Mouse (Mus musculus): ENCODE measurements at regions not wholly inside any gene's neighbourhood (a gene's known extent, or its start where the extent isn't known, plus 50 kb on each side); places are given as distances from the start of the nearest gene placed in this dataset.

DNA sequence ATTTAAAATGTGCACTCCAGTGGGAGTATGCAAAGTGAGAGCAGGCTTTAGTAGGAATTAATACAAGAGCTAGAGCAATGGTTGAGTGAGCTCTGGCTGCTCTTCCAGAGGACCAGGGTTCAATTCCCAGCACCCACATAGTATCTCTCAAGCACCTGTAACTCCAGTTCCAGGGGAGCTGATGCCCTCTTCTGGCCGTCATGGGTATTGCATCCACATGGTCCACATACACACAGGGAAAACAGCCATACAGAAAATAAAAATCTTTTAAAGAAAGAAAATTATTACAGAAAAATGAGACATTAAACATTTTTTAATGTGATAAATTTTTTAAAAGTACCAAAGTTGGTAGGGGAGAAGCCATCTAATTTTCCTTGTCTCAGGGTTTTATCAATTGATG, 196.3 kb downstream of the Cdc5l start:
- no peak for DNase-seq

GRCm38 (mm10) chr17:45235401-45235800, 198.1 kb downstream of the Cdc5l start:
- DNase-seq: no peak

DNA sequence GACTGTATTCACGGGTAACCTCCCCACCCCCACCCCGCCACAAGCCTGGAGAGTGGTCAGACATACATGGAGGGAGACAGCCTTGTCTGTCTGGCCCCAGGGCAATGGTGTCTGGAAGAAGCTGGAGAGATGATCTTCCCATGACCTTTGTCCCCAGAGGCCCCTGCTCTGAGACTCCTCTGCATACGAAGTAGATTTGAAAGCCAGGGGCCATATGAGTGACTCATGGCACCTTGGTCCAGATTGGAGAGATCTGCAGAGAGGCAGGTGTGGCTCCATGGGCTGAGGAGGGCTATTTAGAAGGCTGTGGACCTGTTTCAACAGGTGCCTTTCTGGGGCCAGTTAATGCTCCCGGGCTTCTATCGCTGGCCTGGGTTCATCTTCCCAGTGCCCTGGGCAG, 200.7 kb downstream of the Cdc5l start:
- no peak for DNase-seq

DNA sequence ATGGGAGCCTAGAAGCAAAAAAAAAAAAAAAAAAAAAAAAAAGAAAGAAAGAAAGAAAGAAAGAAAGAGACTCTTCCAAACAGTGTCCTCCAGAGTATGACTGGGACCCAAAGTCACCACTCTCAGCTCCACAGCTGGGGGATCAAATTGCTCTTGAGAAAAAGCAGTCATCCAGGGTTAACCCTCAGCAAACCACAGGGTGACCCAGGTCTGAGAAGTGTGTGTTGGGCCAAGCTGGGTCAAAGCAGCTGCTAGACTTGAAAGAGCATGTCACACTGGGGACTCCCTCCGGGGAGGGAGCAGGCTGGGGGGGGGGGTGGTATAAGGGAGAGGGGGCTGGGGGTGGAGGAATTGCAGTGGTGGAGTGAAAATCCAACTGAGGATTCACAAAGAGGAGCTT, 206.3 kb downstream of the Cdc5l start:
- no peak for DNase-seq

GRCm38 (mm10) chr17:45226486-45226885, 207.1 kb downstream of the Cdc5l start:
- no peak for DNase-seq

- no peak for DNase-seq
Measured at GRCm38 (mm10) chr17:45221625-45222024, 211.9 kb downstream of the Cdc5l start.

DNA sequence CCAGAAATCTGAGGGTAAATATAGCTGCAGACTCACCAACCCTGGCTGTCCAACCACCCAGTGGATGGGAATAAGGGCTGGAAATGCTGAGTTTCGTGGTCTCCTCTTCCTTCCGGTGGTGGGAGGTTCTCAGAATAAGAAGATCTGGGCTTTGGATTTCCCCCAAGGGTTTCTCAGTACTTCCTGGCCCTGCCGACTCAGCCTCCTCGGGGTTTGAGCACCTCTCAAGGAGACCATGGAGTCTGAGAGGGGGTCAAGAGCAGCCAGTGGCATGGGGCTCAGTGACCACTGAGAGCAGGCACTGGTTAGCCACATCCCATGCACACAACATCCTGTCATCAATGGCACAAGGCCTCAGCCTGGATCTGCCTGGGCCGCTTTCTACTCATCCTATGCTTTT, 216.4 kb downstream of the Cdc5l start:
- DNase-seq: no peak

- DNase-seq: no peak
Measured at GRCm38 (mm10) chr17:45215067-45216049, 218.2 kb downstream of the Cdc5l start.

GRCm38 (mm10) chr17:45210984-45211383, 222.6 kb downstream of the Cdc5l start:
- DNase-seq: peak; percentile 6

DNA sequence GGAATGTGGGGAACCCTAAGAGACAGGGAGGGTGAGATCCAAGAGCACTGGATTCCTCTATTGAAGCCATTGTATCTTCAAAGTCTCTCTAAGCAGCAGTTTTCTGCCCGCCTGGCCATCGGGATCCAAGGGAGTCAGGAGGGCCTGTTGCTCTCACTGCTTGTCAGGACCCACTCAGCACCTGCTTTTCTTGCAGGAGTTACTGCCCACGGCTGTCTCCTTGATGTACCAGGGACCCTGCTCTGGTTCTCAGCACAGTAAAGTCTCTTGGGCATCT, 224.2 kb downstream of the Cdc5l start:
- no peak for DNase-seq

DNA sequence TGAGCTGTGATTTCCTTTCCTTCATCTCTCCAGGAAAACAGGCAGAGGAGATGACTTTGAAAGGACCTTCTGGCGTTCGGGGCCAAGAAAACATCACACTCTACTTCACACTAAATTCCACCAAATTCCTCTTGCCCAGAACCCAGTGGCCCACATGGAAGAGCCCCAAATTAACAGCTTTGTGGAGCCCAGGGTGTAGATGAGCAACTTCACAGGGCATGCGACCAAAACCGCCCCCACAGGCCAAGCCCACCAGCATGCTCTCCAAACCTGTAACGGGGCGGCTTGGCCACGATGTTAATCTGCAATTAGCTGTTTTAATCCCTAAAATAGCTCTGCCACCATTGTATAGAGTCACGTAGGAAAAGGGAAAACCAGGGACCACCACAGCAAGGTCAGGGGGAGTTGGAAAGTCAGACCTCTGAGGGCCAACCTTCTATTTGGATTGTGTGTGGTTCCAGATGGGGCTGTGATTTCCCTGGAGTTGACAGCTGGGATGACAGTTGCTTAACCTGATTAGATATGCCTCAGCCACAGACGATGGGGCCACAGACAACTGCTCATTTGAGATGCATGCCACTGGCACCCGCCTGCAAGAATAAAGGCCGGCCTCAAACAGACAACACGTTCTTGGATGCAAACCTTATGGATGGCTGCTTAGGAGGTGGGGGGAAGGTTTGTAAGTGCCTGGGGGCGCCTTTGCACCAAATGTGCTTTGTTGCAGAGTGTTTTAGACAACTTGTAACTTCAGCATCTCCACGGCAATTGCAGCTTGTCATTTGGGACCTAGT, 224.7 kb downstream of the Cdc5l start:
- no peak for DNase-seq

DNA sequence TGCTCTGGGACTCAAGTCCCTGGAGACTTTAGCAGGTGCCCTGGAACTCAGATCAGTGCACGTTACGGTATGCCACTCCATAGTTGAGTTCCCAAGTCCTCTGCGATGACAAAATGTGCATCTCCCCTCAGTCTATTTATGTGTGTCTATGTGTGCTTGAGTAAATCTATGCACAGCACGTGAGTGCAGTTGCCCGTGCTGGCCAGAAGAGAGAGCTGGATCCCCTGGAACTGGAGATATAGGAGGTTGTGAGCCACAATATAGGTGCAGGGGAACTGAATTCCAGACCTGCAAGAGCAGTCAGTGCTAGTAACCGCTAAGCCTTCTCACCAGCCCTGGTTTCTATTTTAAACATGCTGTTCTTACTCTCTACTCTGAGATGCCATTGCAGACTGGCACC, 237.8 kb downstream of the Cdc5l start:
- DNase-seq: no peak

DNA sequence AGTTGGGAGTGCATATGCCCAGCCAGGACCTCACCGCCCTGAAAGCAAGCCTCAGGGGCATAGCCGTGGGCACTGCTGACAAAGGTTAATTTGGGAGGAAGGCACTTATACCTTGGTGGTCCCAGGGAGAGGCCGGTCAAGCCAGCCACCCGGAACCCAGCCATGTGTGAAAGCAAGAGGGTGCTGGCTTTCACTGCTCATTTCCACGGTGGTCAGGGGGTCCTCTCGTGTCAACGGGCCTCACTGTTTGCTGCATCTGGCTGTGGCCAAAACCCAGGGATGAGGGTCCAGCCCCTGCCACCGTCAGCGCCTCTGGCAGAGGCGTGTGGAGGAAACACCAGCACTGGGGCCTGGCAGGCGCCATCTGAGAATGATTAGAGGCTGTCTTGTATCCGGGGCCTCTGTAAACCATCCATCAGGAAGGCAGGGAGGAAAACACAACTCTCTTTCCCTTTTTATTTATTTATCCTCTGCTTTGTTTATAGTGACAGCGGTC, 238.7 kb downstream of the Cdc5l start:
- no peak for DNase-seq

DNA sequence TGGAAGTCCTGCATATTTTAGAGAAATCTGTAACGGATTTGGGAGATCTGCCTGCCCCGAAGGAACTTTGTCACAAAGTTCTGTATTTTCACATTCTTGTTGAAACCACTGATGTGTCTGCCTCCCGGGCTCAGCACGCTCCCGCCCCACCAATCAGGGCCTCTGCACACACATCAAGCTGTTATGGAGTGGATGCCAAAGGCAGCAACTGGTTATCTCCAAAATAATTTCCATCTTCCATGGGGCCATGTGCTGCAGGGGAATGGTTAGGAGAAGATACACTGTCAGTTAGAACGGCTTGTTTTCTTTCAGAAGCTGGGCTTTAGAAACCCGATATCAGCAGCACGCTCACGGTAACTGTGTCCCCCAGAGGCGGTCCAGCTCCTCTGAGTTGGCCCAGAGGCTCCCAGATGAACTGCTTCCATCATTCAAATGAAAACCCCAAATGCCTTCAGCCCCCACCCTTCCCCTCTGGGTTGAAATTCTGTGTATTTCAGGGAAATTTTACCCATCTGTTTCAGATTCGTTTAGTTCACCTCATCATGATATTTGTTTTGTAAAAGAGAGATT, 240.0 kb downstream of the Cdc5l start:
- DNase-seq: no peak

DNA sequence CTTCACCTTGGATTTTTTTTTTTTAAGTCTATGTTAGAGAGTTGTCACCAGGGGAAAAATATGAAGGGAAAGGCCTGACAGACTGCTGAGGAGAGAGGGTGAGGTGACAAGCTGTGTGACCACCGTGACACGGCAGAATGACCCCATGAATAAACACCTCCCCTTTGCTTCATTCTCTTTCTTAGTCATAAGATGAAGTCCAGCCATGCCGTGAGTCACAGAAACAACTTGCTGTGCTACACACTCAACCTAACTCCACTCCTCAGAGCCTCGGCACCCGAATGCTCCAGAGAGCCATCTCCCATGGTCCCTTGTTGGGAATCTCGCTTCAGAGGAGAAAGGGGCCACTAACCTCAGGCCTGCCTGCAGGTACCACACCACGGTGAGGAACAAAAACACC, 246.1 kb downstream of the Cdc5l start:
- no peak for DNase-seq

DNA sequence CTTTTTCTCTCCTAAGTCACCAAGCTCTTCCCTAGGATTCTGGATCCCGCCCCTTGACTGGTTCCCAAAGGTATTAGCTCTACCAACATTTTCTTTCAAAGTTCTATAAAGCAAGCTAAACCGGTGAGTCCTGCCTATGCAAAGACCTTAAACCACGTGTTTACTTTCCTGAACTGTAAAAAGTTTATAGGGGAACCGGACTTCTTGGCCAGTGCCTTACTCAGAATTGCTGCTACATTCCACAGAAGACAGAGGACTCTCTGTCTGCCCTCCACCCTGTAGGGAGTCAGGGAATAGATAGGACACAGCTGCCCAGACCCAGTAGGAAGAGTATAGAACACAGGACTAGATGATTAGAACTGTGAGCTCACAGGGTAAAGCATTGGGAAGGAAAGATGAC, 257.2 kb downstream of the Cdc5l start:
- DNase-seq: no peak

DNA sequence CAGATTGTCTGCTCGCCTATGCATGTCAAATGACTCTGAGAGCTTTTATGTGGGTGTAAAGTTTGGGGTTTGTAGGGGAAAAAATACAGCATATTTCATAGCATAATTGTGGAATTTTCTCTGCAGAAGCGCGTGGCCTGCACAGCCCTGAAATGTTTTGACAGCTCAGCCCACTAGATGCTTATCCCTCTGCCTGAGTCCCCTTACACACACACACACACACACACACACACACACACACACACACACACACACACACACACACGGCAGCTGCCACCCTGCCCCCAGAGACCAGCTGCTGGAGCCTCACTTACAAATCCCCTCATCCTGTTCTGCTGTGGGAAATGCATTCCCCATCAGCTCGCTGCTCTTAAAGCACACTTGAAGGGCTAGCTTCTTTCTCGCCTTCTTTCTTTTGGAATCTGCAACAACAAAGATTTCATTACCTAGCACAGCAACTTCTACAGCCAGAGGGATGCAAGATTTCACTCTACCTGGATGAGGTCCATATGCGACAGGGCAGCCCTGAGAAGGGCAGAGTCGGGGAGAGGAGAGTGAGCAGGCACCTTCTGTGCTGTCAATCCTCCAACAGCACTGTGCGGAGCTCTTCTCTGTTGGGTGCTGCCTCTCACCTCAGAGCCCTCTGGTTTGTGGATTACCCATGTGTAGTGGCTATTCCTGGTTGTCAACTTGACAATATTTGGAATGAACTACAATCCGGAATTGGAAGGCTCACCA, 264.1 kb downstream of the Cdc5l start:
- no peak for DNase-seq

All from lung, postnatal 36 days (tissue).